Mouse (Mus musculus) cortical plate, adult 2 months (tissue): ENCODE data around the gene Ntn4. TPM values are rescaled to one million over a fixed set of nuclear protein-coding genes. Genes with fewer than 3 reads are reported as not detected.

Experiments used
- H3K27ac ChIP-seq: fragments of 200-500 bp; 2 replicates; pipeline ENCODE4 v1.5.1; 2012; ENCODE audit warnings: low read length, control low read depth, inconsistent platforms; ENCODE audit not compliant: insufficient read depth
- H3K4me1 ChIP-seq: fragments of 200-500 bp; 2 replicates; pipeline ENCODE4 v1.6.1; 2011; ENCODE audit warnings: low read length; ENCODE audit not compliant: control insufficient read depth, insufficient read depth
- H3K4me3 ChIP-seq: fragments of 200-500 bp; 2 replicates; pipeline ENCODE4 v1.5.1; 2011; ENCODE audit warnings: mild to moderate bottlenecking, low read length, control low read depth; ENCODE audit not compliant: insufficient read depth
- CTCF ChIP-seq: fragments of 200-500 bp; IDR thresholded peaks from 2 replicates; pipeline ENCODE4 v1.5.1; 2011; ENCODE audit warnings: mild to moderate bottlenecking, control low read depth, low read length; ENCODE audit not compliant: insufficient read depth; ENCODE audit errors: extremely low read depth
- POLR2A ChIP-seq: fragments of 200-500 bp; IDR thresholded peaks from 2 replicates; pipeline ENCODE4 v1.6.1; 2011; ENCODE audit warnings: mild to moderate bottlenecking, low read length, control low read depth; ENCODE audit not compliant: insufficient read depth; ENCODE audit errors: extremely low read depth
- polyA plus RNA-seq: library from polyadenylated mRNA; depleted of rRNA; stranded (reverse); fragments of >200 nt; gene quantifications from 2 replicates; pipeline ENCODE4 v1.2.3, GENCODE M21; 2012

The Ntn4 gene
- polyA plus RNA-seq, 1 experiment, result 5.7 TPM

GRCm38 (mm10) chr10:93695043-93695791, 54.7 kb downstream of the Ntn4 start:
- H3K27ac ChIP-seq, result no peak overlapping the region
- H3K4me1 ChIP-seq, result no peaks in the 10 kb centered on the region
- TF ChIP-seq POLR2A, result no peak
- no peak for TF ChIP-seq CTCF
- H3K4me3 ChIP-seq, result no peak overlapping the region

GRCm38 (mm10) chr10:93696001-93696400, 55.5 kb downstream of the Ntn4 start:
- Histone ChIP-seq H3K4me3 (no peak overlapping the region), H3K27ac (no peak overlapping the region), H3K4me1 (no peaks in the 10 kb centered on the region)
- TF ChIP-seq POLR2A (no peak), CTCF (no peak)

DNA sequence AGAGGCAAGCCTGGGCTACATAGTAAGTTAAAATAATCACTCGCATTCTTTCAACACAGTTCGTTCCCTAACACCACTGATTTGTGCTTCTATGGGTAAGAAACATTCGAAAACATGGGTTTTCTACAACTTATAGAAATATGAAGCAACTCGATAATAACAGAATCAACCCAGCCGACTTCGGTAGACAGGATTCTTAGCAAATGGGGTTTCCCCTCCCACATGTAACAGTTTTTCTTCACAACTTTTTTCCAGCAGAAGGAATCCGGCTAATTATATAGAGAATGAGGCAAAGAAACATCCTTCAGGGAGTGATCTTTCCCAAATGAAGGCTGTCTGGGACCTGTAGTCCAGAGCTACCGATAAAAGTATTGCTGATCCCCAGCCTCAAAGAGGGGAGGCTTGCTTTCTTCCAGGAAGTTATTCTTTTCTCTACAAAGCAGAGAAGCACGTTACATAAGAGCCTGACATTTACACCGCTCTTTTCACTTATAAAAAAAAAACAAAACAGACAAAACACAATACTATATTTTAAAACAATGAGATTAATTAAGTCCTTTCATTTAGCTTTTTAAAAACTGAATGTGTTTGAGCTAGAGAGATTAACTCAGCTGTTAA, 57.5 kb downstream of the Ntn4 start:
- TF ChIP-seq CTCF (no peak), POLR2A (no peak)

GRCm38 (mm10) chr10:93699689-93700478, 59.4 kb downstream of the Ntn4 start:
- TF ChIP-seq POLR2A, result no peak
- TF ChIP-seq CTCF, result no peak
- Histone ChIP-seq H3K4me1 (no peaks in the 10 kb centered on the region; the same call in 1 of the 2 replicates), H3K4me3 (no peak overlapping the region), H3K27ac (no peak overlapping the region)

More for the DNA sequence above, 57.5 kb downstream of the Ntn4 start:
- Histone ChIP-seq H3K4me1 (no peaks in the 10 kb centered on the region; the same call in 1 of the 2 replicates), H3K4me3 (no peak overlapping the region), H3K27ac (no peak overlapping the region)

- Histone ChIP-seq H3K27ac (no peak overlapping the region), H3K4me1 (no peaks in the 10 kb centered on the region; the same call in 1 of the 2 replicates), H3K4me3 (no peak overlapping the region; the same call in 1 of the 2 replicates)
- TF ChIP-seq POLR2A (no peak), CTCF (no peak)
Measured at GRCm38 (mm10) chr10:93700589-93701363, 60.3 kb downstream of the Ntn4 start.

DNA sequence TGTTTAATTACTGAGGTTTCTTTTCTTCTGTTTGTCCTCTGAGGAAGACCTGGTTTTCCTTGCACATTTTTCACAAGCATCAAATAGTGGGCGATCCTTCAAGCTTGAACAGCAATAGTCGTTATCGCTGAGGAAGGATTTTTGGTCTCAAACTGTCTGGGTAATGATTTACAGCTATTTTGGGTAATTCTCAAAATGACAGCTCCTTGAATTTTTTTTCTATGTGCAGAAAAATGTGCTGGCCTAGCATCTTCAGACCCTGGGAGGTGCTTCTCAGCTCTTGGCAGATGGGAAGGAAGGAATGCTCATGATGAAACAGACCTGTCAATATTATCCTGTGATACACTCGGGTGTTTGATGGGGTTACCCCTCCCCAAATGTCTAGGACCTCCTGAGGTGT, 63.5 kb downstream of the Ntn4 start:
- Histone ChIP-seq H3K4me3 (no peak overlapping the region), H3K4me1 (no peaks in the 10 kb centered on the region; the same call in 1 of the 2 replicates), H3K27ac (no peak overlapping the region)
- TF ChIP-seq POLR2A (no peak), CTCF (no peak)

DNA sequence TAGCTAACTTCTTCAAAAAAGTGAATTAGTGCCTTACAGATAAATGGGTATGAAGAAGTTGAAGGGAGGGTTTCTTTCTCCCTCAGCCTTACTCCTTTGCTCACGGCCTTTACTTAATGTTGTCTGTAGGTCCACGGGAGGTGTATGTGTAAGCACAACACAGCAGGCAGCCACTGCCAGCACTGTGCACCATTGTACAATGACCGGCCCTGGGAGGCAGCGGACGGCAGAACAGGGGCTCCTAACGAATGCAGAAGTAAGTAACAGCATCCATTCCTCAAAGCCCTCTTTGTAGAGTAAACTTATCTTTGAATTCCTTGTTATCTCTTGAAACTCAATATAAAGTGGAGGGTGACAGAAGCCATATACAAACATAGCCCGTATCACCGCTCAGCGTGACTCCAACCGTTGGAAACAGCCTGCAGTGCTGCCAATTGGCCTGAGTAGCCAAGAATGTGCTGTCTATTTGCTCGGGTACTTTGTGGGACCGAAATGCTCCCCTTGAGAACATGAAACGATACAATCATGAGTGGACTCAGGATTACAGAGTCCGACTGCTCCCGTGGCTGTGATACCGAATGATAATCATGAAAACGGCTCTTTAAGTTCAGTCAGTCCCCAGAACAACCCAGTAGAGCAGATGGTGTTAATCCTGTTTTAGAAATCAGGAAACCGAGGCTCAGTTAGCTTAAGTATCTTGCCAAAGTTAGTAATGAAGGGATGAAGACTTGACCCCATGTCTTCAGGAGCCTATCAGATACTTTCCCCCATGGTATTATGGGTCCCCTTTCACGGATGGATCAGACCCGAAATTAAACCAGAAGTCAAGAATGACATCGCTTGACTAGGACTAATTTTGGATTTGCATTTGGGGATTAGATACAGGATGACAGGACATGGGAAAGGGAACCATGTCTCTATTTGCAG, 66.9 kb downstream of the Ntn4 start:
- Histone ChIP-seq H3K4me1 (no peaks in the 10 kb centered on the region), H3K27ac (no peak overlapping the region), H3K4me3 (no peak overlapping the region)
- TF ChIP-seq POLR2A (no peak), CTCF (no peak)

DNA sequence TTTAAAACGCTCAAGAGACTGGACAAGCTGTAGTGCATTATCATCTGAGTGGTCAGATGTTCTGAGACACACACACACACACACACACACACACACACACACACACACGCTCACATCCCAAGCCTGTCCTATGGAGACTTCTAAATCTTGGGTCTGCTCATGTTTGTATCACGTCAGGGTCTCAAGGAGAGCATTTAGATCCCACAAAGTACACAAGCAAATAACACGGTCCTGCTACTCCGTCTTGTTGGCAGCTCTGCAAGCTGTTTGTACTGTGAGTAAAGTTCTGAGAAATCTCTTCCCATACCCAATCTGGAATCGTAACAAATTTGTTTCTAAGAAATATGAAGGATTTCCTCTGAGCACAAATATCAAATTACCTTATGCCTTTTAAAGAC, 67.6 kb downstream of the Ntn4 start:
- H3K4me1 ChIP-seq, result no peaks in the 10 kb centered on the region
- H3K27ac ChIP-seq, result no peak overlapping the region
- H3K4me3 ChIP-seq, result no peak overlapping the region
- TF ChIP-seq CTCF (no peak), POLR2A (no peak)

- H3K4me3 ChIP-seq, result no peak overlapping the region
- no peaks in the 10 kb centered on the region for H3K4me1 ChIP-seq
- TF ChIP-seq POLR2A, result no peak
- TF ChIP-seq CTCF, result no peak
- no peak overlapping the region for H3K27ac ChIP-seq
Measured at GRCm38 (mm10) chr10:93708515-93708914, 68.0 kb downstream of the Ntn4 start.
